Mouse (Mus musculus) thymus, postnatal 14 days (tissue): ENCODE measurements around the gene Trpc4ap.

Source experiments
- DNase-seq: peaks from one replicate; pipeline ENCODE4 v3.0.0; 2021

The Trpc4ap gene

GRCm38 (mm10) chr2:155636881-155637280 lies 55.3 kb downstream of the Trpc4ap start:
- no peak for DNase-seq

- DNase-seq, result no peak
Measured at GRCm38 (mm10) chr2:155635961-155636360, 56.2 kb downstream of the Trpc4ap start.

GRCm38 (mm10) chr2:155634562-155634961 lies 57.6 kb downstream of the Trpc4ap start:
- no peak for DNase-seq

GRCm38 (mm10) chr2:155633731-155634130 lies 58.5 kb downstream of the Trpc4ap start:
- DNase-seq, result no peak

- DNase-seq, result no peak
Measured at GRCm38 (mm10) chr2:155633121-155633520, 59.1 kb downstream of the Trpc4ap start.

- no peak for DNase-seq
Measured at GRCm38 (mm10) chr2:155632138-155632936, 59.8 kb downstream of the Trpc4ap start.

GRCm38 (mm10) chr2:155630590-155631416 lies 61.4 kb downstream of the Trpc4ap start:
- DNase-seq, result no peak

- no peak for DNase-seq
Measured at GRCm38 (mm10) chr2:155630153-155630552, 62.0 kb downstream of the Trpc4ap start.

GRCm38 (mm10) chr2:155629231-155629661 lies 62.9 kb downstream of the Trpc4ap start:
- no peak for DNase-seq

GRCm38 (mm10) chr2:155628519-155628918 lies 63.7 kb downstream of the Trpc4ap start:
- DNase-seq, result no peak

- no peak for DNase-seq
Measured at GRCm38 (mm10) chr2:155628112-155628511, 64.1 kb downstream of the Trpc4ap start.

- peak; percentile 80 for DNase-seq
Measured at GRCm38 (mm10) chr2:155627030-155627738, 65.0 kb downstream of the Trpc4ap start.

- DNase-seq, result no peak
Measured at GRCm38 (mm10) chr2:155626277-155626676, 65.9 kb downstream of the Trpc4ap start.

- DNase-seq, result peak; percentile 52
Measured at GRCm38 (mm10) chr2:155624730-155625129, 67.5 kb downstream of the Trpc4ap start.

- DNase-seq, result no peak
Measured at GRCm38 (mm10) chr2:155623996-155624395, 68.2 kb downstream of the Trpc4ap start.

- DNase-seq, result no peak
Measured at GRCm38 (mm10) chr2:155622606-155623005, 69.6 kb downstream of the Trpc4ap start.

- peak; percentile 93 for DNase-seq
Measured at GRCm38 (mm10) chr2:155619817-155620216, 72.4 kb downstream of the Trpc4ap start.

GRCm38 (mm10) chr2:155616971-155617370 lies 75.2 kb downstream of the Trpc4ap start:
- no peak for DNase-seq

- no peak for DNase-seq
Measured at GRCm38 (mm10) chr2:155613953-155614352, 78.2 kb downstream of the Trpc4ap start.

GRCm38 (mm10) chr2:155613326-155613755 lies 78.8 kb downstream of the Trpc4ap start:
- DNase-seq, result peak; percentile 75

GRCm38 (mm10) chr2:155611834-155612550 lies 80.2 kb downstream of the Trpc4ap start:
- no peak for DNase-seq

GRCm38 (mm10) chr2:155610978-155611377 lies 81.2 kb downstream of the Trpc4ap start, which contains the start of gene Myh7b:
Myh7b (plus strand) TSS chr2:155611212.
- no peak for DNase-seq
